Mouse (Mus musculus) embryo, embryonic 10.5 days (tissue): Measurements from ENCODE around the gene Plekha4.

Experiments used
- DNase-seq: peaks from one replicate; pipeline ENCODE4 v3.0.0-alpha.2; 2015; ENCODE audit warnings: low spot score

Gene Plekha4

GRCm38 (mm10) chr7:45568601-45569473 lies 42.7 kb downstream of the Plekha4 start:
- no peak for DNase-seq

- DNase-seq = peak; percentile 81
Measured at GRCm38 (mm10) chr7:45570103-45570741, 44.1 kb downstream of the Plekha4 start, which contains the start of gene Bcat2. Bcat2 (plus strand) TSS chr7:45570153.

- no peak for DNase-seq
Measured at GRCm38 (mm10) chr7:45571966-45572365, 45.8 kb downstream of the Plekha4 start.

GRCm38 (mm10) chr7:45573954-45574353 lies 47.8 kb downstream of the Plekha4 start:
- DNase-seq = no peak

GRCm38 (mm10) chr7:45574472-45575379 lies 48.6 kb downstream of the Plekha4 start:
- no peak for DNase-seq

- DNase-seq = no peak
Measured at GRCm38 (mm10) chr7:45585923-45586322, 59.8 kb downstream of the Plekha4 start.

GRCm38 (mm10) chr7:45587631-45588592 lies 61.8 kb downstream of the Plekha4 start:
- no peak for DNase-seq

GRCm38 (mm10) chr7:45589173-45589572 lies 63.0 kb downstream of the Plekha4 start:
- peak; percentile 96 for DNase-seq

GRCm38 (mm10) chr7:45589898-45590297 lies 63.8 kb downstream of the Plekha4 start:
- DNase-seq = no peak

- peak; percentile 35 for DNase-seq
Measured at GRCm38 (mm10) chr7:45590874-45591273, 64.7 kb downstream of the Plekha4 start.

GRCm38 (mm10) chr7:45591880-45592279 lies 65.8 kb downstream of the Plekha4 start:
- DNase-seq = no peak

GRCm38 (mm10) chr7:45593118-45593815 lies 67.1 kb downstream of the Plekha4 start:
- peak; percentile 84 for DNase-seq

- no peak for DNase-seq
Measured at GRCm38 (mm10) chr7:45595176-45595575, 69.0 kb downstream of the Plekha4 start.

GRCm38 (mm10) chr7:45596107-45596506 lies 70.0 kb downstream of the Plekha4 start:
- no peak for DNase-seq

GRCm38 (mm10) chr7:45597013-45597412 lies 70.9 kb downstream of the Plekha4 start:
- DNase-seq = no peak

- DNase-seq = no peak
Measured at GRCm38 (mm10) chr7:45597527-45597926, 71.4 kb downstream of the Plekha4 start.

- no peak for DNase-seq
Measured at GRCm38 (mm10) chr7:45598960-45599879, 73.1 kb downstream of the Plekha4 start.
